Mouse (Mus musculus) liver, embryonic 12.5 days (tissue): ENCODE data around the gene Prep. TPM values are rescaled to one million over a fixed set of nuclear protein-coding genes. Genes with fewer than 3 reads are reported as not detected.
"Not testable (repeated sequence)": the region's sequence is repeated elsewhere in the genome, so short reads cannot be mapped to it uniquely, and the experiment has no call there.

Experiments used
- ATAC-seq: fragments of 200-750 bp; cut with Nextera tagmentation; 2 replicates; pipeline ENCODE4 v1.8.0; 2017; ENCODE audit warnings: moderate number of reproducible peaks, mild to moderate bottlenecking, moderate library complexity
- H3K27ac ChIP-seq: fragments of 300-500 bp; sonication (generic); 2 replicates; pipeline ENCODE4 v1.5.1; 2016; ENCODE audit warnings: mild to moderate bottlenecking
- H3K27me3 ChIP-seq: fragments of 300-500 bp; sonication (generic); replicated peaks from 2 replicates; pipeline ENCODE4 v1.6.1; 2016; ENCODE audit warnings: mild to moderate bottlenecking, moderate library complexity
- H3K36me3 ChIP-seq: fragments of 300-500 bp; sonication (generic); 2 replicates; pipeline ENCODE4 v1.6.1; 2016; ENCODE audit warnings: mild to moderate bottlenecking, moderate library complexity
- H3K4me1 ChIP-seq: fragments of 300-500 bp; sonication (generic); 2 replicates; pipeline ENCODE4 v1.6.1; 2016
- H3K4me2 ChIP-seq: fragments of 300-500 bp; sonication (generic); 2 replicates; pipeline ENCODE4 v1.6.1; 2016; ENCODE audit warnings: mild to moderate bottlenecking, moderate library complexity
- H3K4me3 ChIP-seq: fragments of 300-500 bp; sonication (generic); 2 replicates; pipeline ENCODE4 v1.5.1; 2016; ENCODE audit warnings: mild to moderate bottlenecking, moderate library complexity
- H3K9ac ChIP-seq: fragments of 300-500 bp; sonication (generic); 2 replicates; pipeline ENCODE4 v1.6.1; 2016; ENCODE audit warnings: mild to moderate bottlenecking, moderate library complexity
- H3K9me3 ChIP-seq: fragments of 300-500 bp; sonication (generic); replicated peaks from 2 replicates; pipeline ENCODE4 v1.6.1; 2016; ENCODE audit warnings: mild to moderate bottlenecking, moderate library complexity
- WGBS: fragments of 180-500 bp; shearing (Covaris S2); methylation state at CpG from one replicate; pipeline ENCODE4 v1.1.7; 2016; ENCODE audit not compliant: insufficient replicate concordance; 5-methylcytosine and 5-hydroxymethylcytosine counted together
- polyA plus RNA-seq: library from polyadenylated mRNA; unstranded; fragments of >200 nt; fragmentation: Nextera tagmentation; extraction: Ambion mirVana; gene quantifications from 2 replicates; pipeline ENCODE4 v1.2.1, GENCODE M21; 2016

Prep gene
- polyA plus RNA-seq, 1 experiment from 2014 or later, result 15.7 TPM

DNA sequence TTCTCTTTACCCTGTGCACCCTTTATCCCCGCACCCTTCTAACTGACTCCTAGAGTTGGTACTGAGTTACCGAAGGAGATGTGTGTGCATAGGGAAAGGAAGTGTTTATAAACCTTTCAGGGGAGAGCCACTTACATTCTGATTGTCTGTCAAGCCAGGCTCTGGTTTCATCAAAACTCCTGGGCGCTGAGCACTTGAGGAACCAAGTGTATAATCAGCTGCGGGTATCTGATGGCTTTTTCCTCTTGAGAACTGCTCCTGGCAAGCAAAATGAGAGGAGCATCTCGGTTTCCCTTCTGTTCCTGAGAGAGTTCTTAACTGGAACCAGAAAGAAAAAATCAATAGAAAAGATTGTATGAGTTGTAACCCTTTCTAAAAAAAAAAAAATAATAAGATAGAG lies 10.3 kb downstream of the Prep start:
- Histone ChIP-seq H3K4me1 (peaks cover 61% of the 10 kb centered on the region), H3K4me2 (no peak overlapping the region), H3K9ac (no peak overlapping the region), H3K36me3 (peaks cover 47% of the 10 kb centered on the region), H3K9me3 (no peaks in the 10 kb centered on the region), H3K27ac (no peak overlapping the region), H3K27me3 (no peaks in the 10 kb centered on the region), H3K4me3 (no peak overlapping the region)
- 0 out of 2 replicates have a peak, but pooled peaks have one; percentile 27 for ATAC-seq
- 34% methylated on average over 5 of the region's 5 CpGs for WGBS

DNA sequence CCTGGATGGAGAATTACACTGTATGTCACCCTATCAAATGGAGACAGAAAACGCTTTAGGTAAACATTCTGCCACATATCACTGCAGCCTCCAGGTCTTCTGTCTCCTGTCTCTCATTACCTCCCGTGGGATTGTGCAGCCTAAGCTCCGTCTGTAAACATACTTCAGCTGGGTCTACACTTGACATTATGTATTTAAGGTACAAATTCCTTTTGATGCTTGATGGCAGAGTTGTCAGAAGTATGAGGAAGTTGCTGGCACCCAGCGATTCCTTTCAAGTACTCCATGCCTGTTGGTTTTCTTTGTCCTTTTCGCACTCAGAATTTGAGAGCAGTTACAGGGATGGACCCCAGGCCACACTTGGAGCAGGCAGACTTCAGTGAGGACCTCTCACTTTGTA lies 12.8 kb downstream of the Prep start:
- Histone ChIP-seq H3K9ac (no peak overlapping the region), H3K4me1 (peaks cover 66% of the 10 kb centered on the region), H3K4me2 (no peak overlapping the region), H3K9me3 (no peaks in the 10 kb centered on the region), H3K27ac (no peak overlapping the region), H3K4me3 (no peak overlapping the region), H3K27me3 (no peaks in the 10 kb centered on the region), H3K36me3 (peaks cover 24% of the 10 kb centered on the region)
- ATAC-seq, result no peak
- WGBS, result 65% methylated on average over 5 of the region's 5 CpGs

DNA sequence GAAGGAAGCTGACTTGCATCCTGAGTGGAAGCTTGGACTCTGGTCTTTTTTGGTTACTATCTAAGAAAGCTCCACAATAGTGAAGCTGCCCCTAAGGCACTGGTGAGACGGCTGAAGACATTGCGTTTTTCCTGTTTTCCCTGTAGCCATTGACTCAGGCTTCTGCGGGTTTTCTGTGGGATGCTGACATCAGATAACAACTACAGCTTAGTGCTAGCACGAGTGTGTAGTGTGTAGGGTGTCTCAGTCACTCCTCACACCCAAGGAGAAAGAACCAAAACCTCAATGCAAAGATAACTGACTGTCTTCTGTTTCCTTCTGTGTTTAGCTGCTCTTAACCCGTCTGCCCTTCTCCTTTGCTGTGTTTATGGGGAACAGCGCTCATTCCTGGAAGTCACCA lies 13.5 kb downstream of the Prep start:
- Histone ChIP-seq H3K4me2 (no peak overlapping the region), H3K36me3 (peaks cover 23% of the 10 kb centered on the region), H3K9ac (no peak overlapping the region), H3K4me3 (no peak overlapping the region), H3K27ac (no peak overlapping the region), H3K4me1 (peaks cover 71% of the 10 kb centered on the region), H3K27me3 (no peaks in the 10 kb centered on the region), H3K9me3 (no peaks in the 10 kb centered on the region)
- no peak for ATAC-seq
- WGBS, result 19% methylated on average over 6 of the region's 6 CpGs

DNA sequence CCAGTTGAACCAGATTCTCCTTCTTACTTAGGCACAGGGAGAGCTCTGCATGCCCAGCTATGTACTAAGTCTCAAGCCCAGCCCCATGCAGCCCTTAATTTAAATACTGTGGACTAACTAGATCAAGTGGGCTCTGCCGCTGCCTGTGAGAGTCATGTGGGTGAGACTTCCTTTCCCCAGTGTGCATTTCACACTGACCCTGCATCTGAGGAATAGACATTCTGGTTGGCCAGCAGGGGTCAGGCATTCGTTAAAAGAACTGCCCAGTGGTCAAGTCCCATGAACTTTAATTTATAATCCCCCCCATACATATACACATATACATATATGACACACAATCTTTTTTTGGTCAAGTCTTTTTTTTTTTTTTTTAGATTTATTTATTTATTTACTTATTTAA lies 15.7 kb downstream of the Prep start:
- Histone ChIP-seq H3K27ac (no peak overlapping the region), H3K36me3 (peaks cover 10% of the 10 kb centered on the region; the same call in 1 of the 2 replicates), H3K4me3 (no peak overlapping the region), H3K27me3 (no peaks in the 10 kb centered on the region), H3K9ac (no peak overlapping the region), H3K4me1 (peaks cover 59% of the 10 kb centered on the region), H3K4me2 (no peak overlapping the region), H3K9me3 (no peaks in the 10 kb centered on the region)
- WGBS, result 52% methylated on average over 2 of the region's 2 CpGs
- no peak for ATAC-seq

DNA sequence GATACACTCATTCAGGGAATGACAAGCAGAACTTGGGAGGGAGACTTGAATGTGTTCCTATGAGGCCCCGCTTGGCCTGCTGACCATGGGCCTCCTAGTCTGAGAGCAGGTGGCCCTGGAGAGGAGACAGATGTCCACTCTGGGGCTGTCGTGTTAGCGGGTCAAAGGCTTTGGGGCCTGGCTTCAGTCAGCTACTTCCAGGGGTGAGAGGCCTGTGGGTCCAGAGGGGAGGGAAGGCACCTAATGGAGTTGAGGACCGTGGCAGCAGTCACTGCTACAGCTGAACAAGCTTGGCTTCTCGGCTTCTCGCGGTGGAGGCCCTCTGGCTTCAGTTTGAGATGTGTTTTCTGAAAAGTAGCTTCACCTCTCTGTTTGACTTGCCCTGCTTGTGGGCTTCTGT lies 17.0 kb downstream of the Prep start:
- not testable (repeated sequence) for H3K27ac ChIP-seq, H3K4me2 ChIP-seq, H3K27me3 ChIP-seq, ATAC-seq, H3K9me3 ChIP-seq, H3K9ac ChIP-seq, H3K4me3 ChIP-seq
- H3K4me1 ChIP-seq, result peaks cover 52% of the 10 kb centered on the region
- H3K36me3 ChIP-seq, result peaks cover 14% of the 10 kb centered on the region; the same call in 1 of the 2 replicates
- 72% methylated on average over 7 of the region's 7 CpGs for WGBS

DNA sequence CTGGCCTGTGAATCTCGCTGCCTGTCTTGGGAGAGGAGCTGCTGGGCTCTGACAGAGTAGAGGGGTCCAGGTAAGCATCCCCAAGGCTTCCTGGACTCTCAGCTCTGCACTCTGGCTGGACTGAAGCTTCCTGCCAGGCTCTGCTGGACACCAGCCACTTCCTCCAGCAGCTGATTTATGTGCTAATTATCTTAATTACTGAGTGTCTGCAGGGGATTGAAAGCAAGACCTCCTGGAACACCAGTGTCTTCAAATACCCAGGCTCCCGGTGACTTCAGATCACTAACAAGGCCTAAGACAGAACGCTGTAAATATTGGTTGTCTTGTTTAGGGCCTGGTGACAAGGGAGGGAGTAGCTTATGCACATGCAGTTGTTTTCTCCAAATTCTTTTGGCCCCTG lies 17.5 kb downstream of the Prep start:
- peaks cover 52% of the 10 kb centered on the region for H3K4me1 ChIP-seq
- no peak overlapping the region for H3K9ac ChIP-seq
- 64% methylated on average over 3 of the region's 3 CpGs for WGBS
- no peaks in the 10 kb centered on the region for H3K27me3 ChIP-seq
- no peak overlapping the region for H3K4me2 ChIP-seq
- H3K9me3 ChIP-seq, result no peaks in the 10 kb centered on the region
- H3K4me3 ChIP-seq, result no peak overlapping the region
- ATAC-seq, result no peak
- H3K27ac ChIP-seq, result no peak overlapping the region
- H3K36me3 ChIP-seq, result peaks cover 15% of the 10 kb centered on the region; the same call in 1 of the 2 replicates

DNA sequence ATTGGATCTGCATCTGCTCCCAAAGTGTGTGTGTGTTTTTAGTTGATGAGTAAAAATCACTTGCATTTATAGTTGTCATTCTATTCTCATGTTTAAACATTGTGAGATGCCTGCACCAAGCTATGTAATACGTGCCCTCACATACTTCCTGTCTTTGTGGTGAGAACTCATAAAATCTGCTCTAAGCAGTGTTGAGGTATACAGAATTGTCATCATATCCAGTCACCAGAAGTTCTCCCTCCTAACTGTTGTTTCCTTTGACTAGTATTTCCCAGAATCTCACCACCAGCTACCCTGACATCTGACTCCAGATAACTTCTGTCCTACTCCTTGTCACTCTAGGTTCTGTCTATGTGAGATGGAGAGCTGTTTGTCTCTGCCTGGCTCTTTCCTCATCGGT lies 18.3 kb downstream of the Prep start:
- H3K4me2 ChIP-seq, result no peak overlapping the region
- peaks cover 15% of the 10 kb centered on the region; the same call in 1 of the 2 replicates for H3K36me3 ChIP-seq
- no peak for ATAC-seq
- no peak overlapping the region for H3K4me3 ChIP-seq
- H3K4me1 ChIP-seq, result peaks cover 43% of the 10 kb centered on the region
- no peaks in the 10 kb centered on the region for H3K27me3 ChIP-seq
- 55% methylated on average over 2 of the region's 2 CpGs for WGBS
- no peaks in the 10 kb centered on the region for H3K9me3 ChIP-seq
- no peak overlapping the region for H3K27ac ChIP-seq
- no peak overlapping the region for H3K9ac ChIP-seq

DNA sequence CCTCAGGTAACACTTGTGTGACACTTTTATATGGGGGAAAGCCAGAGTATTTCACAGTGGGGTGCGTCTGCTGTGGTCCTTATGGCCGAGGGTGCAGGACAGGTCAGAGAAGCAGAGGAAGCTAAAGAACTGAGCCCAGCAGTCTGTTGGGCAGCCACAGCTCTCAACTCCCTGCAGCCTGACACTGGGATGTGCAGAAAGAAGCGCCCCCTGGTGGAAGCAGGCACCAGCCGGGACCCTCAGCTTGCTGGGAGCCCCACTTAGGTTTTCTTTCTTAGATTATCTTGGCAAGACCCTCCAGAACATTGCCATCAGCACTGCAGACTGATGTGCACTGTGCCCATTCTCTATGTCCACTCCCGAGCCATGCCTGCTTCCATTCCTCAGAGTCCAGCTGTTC lies 19.6 kb downstream of the Prep start:
- H3K27ac ChIP-seq, result no peak overlapping the region
- no peak overlapping the region for H3K4me3 ChIP-seq
- no peak overlapping the region for H3K9ac ChIP-seq
- H3K9me3 ChIP-seq, result no peaks in the 10 kb centered on the region
- no peaks in the 10 kb centered on the region for H3K27me3 ChIP-seq
- peaks cover 35% of the 10 kb centered on the region for H3K4me1 ChIP-seq
- H3K36me3 ChIP-seq, result peaks cover 22% of the 10 kb centered on the region; the same call in 1 of the 2 replicates
- peak; percentile 45; the same call in 1 of the 2 replicates for ATAC-seq
- 45% methylated on average over 5 of the region's 5 CpGs for WGBS
- no peak overlapping the region for H3K4me2 ChIP-seq

DNA sequence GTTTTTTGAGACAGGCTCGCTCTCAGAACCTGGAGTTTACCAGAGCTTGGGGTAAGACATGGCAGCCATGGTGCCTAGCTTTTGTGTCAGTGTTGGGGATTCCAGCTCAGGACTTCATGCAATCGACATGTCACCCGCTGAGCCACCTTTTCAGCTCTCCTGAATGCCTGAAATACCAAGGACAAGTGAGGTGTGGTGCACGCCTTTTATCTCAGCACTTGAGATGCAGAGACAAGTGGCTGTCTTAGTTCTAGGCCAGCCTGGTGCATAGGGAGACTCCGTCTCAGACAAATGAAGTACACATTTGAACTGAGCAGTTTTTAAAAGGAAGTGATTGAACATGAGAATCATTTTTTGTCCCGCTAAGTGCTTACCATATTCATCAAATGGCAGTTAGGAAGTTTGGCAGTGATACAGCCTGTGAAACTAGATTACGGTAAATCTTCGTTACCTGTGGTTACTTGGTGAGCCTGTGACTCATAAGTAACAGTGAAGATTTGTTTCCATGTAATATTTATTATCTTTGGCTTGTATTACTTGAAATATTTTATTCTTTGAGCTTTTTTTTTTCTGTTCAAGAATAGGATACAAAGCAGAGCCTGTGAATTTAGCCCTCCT lies 24.6 kb downstream of the Prep start:
- ATAC-seq, result no peak
- H3K36me3 ChIP-seq, result peaks cover 62% of the 10 kb centered on the region
- no peak overlapping the region for H3K27ac ChIP-seq
- H3K27me3 ChIP-seq, result no peaks in the 10 kb centered on the region
- H3K9ac ChIP-seq, result no peak overlapping the region
- no peak overlapping the region for H3K4me2 ChIP-seq
- WGBS, result 77% methylated on average over 8 of the region's 8 CpGs
- no peaks in the 10 kb centered on the region for H3K9me3 ChIP-seq
- no peak overlapping the region for H3K4me3 ChIP-seq
- H3K4me1 ChIP-seq, result no peaks in the 10 kb centered on the region

DNA sequence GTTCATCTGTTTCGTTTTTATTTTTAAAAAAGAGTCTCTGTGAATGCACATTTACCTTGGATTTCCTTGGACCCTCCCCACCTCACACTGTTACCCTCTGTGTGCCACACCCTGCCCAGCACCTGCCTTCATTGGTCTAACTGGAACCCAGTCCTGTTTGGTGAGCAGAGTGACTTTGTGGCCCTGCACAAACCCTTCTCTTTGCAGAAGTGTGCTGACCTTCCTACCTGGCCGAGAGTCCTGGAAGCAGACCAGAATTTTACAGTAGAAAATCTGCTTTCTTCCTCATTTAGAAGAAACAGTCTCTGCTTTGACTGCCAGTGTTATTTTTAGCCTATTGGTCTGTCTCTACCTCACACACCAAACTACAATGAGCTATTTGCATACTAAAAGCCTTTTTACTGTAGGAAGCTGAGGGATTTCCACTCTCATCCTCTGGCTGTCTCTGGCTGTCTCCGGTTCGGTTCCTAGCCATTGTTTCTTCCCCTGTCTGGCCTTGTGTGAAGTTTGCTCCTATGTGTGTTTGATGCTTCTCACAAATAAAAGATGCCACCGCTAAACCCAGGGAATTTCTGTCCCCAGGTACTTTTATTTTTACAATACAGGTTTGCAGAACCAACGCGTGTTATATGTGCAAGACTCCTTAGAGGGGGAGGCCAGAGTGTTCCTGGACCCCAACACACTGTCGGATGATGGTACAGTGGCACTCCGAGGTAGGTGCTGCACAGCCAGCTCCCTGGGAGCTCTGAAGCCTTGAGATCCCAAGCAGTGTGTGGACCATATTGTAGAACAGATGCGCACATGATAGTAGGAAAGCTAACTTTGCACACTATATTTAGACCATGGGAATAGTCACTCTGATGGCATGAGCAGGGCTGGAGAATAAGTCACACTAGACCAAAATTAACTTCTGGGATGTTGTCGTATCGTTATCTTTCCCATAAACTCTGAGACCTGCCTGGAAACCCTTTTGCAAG lies 25.4 kb downstream of the Prep start:
- 78% methylated on average over 12 of the region's 12 CpGs for WGBS
- no peak overlapping the region for H3K4me3 ChIP-seq
- H3K27ac ChIP-seq, result no peak overlapping the region
- no peaks in the 10 kb centered on the region for H3K4me1 ChIP-seq
- H3K4me2 ChIP-seq, result no peak overlapping the region
- H3K27me3 ChIP-seq, result no peaks in the 10 kb centered on the region
- H3K9me3 ChIP-seq, result no peaks in the 10 kb centered on the region
- ATAC-seq, result no peak
- no peak overlapping the region for H3K9ac ChIP-seq
- peaks cover 70% of the 10 kb centered on the region for H3K36me3 ChIP-seq

DNA sequence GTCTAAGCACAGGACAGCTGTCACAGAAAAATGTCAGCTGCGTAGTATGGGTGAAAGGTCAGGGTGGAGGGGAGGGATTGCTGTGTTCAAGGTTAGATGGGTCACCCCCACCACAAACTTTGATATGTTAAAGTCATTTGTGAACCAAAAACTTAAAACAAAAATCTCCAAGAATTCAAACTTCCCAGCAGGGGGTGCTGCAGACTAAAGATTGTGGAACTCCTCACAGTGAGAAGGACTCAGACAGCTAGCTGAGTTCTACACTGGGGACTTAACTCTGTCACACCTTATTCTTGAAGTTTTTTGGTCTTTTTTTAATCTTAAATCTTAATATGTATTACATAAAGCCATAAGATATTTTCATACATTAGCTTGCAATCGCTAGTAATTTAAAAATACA lies 31.7 kb downstream of the Prep start:
- Histone ChIP-seq H3K36me3 (peaks cover 68% of the 10 kb centered on the region), H3K4me1 (peaks cover 3% of the 10 kb centered on the region), H3K27me3 (no peaks in the 10 kb centered on the region), H3K27ac (no peak overlapping the region), H3K4me3 (no peak overlapping the region), H3K9me3 (0 out of 2 replicates have a peak, but pooled peaks cover 3% of the 10 kb centered on the region), H3K9ac (no peak overlapping the region), H3K4me2 (no peak overlapping the region)
- ATAC-seq, result no peak
- 84% methylated on average over 2 of the region's 2 CpGs for WGBS

DNA sequence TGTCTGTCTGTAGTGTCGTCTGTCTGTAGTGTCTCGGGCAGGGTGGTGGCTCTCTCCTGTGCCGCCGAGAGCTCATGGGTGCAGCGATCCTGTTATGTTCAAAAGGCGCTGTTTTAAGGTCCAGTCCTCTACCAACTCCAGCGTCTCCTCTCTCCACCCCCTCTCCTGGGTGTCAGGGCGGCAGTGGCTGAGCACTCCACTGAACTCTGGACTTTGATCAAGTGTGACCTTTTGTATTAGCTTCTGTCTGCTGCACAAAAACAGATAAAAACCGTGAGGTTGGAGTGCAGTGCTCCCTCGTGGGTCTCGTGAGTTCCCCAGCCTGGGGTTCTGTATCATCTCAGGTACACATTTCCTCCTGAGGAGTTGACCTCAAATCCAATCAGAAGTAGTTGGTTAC lies 33.5 kb downstream of the Prep start:
- ATAC-seq, result peak; percentile 49; the same call in 1 of the 2 replicates
- Histone ChIP-seq H3K4me2 (no peak overlapping the region), H3K27ac (no peak overlapping the region)

More for the DNA sequence above, 33.5 kb downstream of the Prep start:
- 74% methylated on average over 11 of the region's 11 CpGs for WGBS
- Histone ChIP-seq H3K9me3 (0 out of 2 replicates have a peak, but pooled peaks cover 3% of the 10 kb centered on the region), H3K4me3 (no peak overlapping the region), H3K4me1 (peaks cover 14% of the 10 kb centered on the region), H3K36me3 (peaks cover 55% of the 10 kb centered on the region), H3K9ac (no peak overlapping the region), H3K27me3 (no peaks in the 10 kb centered on the region)
